Mouse (Mus musculus): ENCODE results near the gene Hbp1.

GRCm38 (mm10) chr12:31876775-31877174, 73.6 kb downstream of the Hbp1 start:
- TF ChIP-seq EP300 (optimal IDR thresholded peaks at IDR 0.05) (no peak), CTCF (IDR thresholded peaks at IDR 0.05; ENCODE audit: low read depth) (no peak)

Data from stomach, postnatal 0 days (tissue).